Mouse (Mus musculus) CH12.LX (cell line): ENCODE measurements around the gene Tnfrsf1a. TPM values are rescaled to one million over a fixed set of nuclear protein-coding genes. Genes with fewer than 3 reads are reported as not detected.

Experiments used
- DNase-seq: peaks from one replicate; pipeline ENCODE4 v3.0.0-alpha.2; 2013; ENCODE audit errors: extremely low read depth
- H3K27ac ChIP-seq: 2 replicates; pipeline ENCODE4 v1.5.1; 2012; ENCODE audit warnings: low read depth, mild to moderate bottlenecking, control low read depth, moderate library complexity; ENCODE audit not compliant: insufficient read depth
- H3K27me3 ChIP-seq: replicated peaks from 2 replicates; pipeline ENCODE3; 2012; ENCODE audit warnings: inconsistent platforms
- H3K36me3 ChIP-seq, 2 experiments: replicated peaks in 1 of 2; 2 replicates each; pipeline versions ENCODE3 to v1.6.1; 2012; ENCODE audit warnings: inconsistent platforms in 1 of 2, low read length in 1 of 2, mild to moderate bottlenecking in 1 of 2, mixed read lengths in 1 of 2, moderate library complexity in 1 of 2; ENCODE audit not compliant: control insufficient read depth in 1 of 2, insufficient read depth in 1 of 2
- H3K4me1 ChIP-seq, 2 experiments: 2 replicates each; pipeline ENCODE4 v1.6.1; 2012; ENCODE audit warnings: inconsistent platforms in 1 of 2, moderate library complexity in 1 of 2; ENCODE audit not compliant: insufficient read depth in 2 of 2, control insufficient read depth in 1 of 2
- H3K4me2 ChIP-seq: 2 replicates; pipeline ENCODE4 v1.6.1; 2012; ENCODE audit warnings: low read depth, mild to moderate bottlenecking, control low read depth; ENCODE audit not compliant: poor library complexity, insufficient read depth, severe bottlenecking
- H3K4me3 ChIP-seq, 3 experiments: fragments of 150-350 bp in 1 of 3; sonication (generic) in 1 of 3; replicated peaks in 1 of 3; 2 replicates each; pipeline versions ENCODE3 to v1.5.1; 2011 to 2012; ENCODE audit warnings: low read depth in 2 of 3, low read length in 2 of 3, mild to moderate bottlenecking in 2 of 3, moderate library complexity in 2 of 3, control low read depth in 1 of 3, improper control_type of control experiment in 1 of 3, inconsistent platforms in 1 of 3, mixed read lengths in 1 of 3; ENCODE audit not compliant: poor library complexity in 1 of 3
- H3K79me2 ChIP-seq: replicated peaks from 2 replicates; pipeline ENCODE4 v1.6.1; 2012; ENCODE audit warnings: mild to moderate bottlenecking, moderate library complexity; ENCODE audit not compliant: control insufficient read depth, poor library complexity, insufficient read depth, severe bottlenecking; ENCODE audit errors: extremely low read depth
- H3K9ac ChIP-seq: 2 replicates; pipeline ENCODE4 v1.6.1; 2012; ENCODE audit warnings: low read depth, mild to moderate bottlenecking, control low read depth, moderate library complexity; ENCODE audit not compliant: insufficient read depth
- H3K9me3 ChIP-seq: replicated peaks from 2 replicates; pipeline ENCODE3; 2012; ENCODE audit warnings: low read length, inconsistent platforms, mixed read lengths
- BHLHE40 ChIP-seq: IDR thresholded peaks from 2 replicates; pipeline ENCODE4 v1.6.1; 2011; ENCODE audit warnings: mild to moderate bottlenecking, low read depth, low read length, improper control_type of control experiment
- CHD1 ChIP-seq: IDR thresholded peaks from 2 replicates; pipeline ENCODE4 v1.6.1; 2012; ENCODE audit warnings: low read depth, low read length, improper control_type of control experiment, inconsistent platforms
- CTCF ChIP-seq, 2 experiments: IDR thresholded peaks in 1 of 2; conservative IDR thresholded peaks in 1 of 2; 2 replicates each; pipeline ENCODE4 v1.5.1; 2011 to 2012; ENCODE audit warnings: low read depth in 2 of 2, low read length in 2 of 2, improper control_type of control experiment in 1 of 2, inconsistent platforms in 1 of 2, mild to moderate bottlenecking in 1 of 2, moderate library complexity in 1 of 2
- HCFC1 ChIP-seq: IDR thresholded peaks from 2 replicates; pipeline ENCODE4 v1.6.1; 2012; ENCODE audit warnings: low read depth, mild to moderate bottlenecking, inconsistent platforms, low read length, improper control_type of control experiment
- IRF4 ChIP-seq: IDR thresholded peaks from 2 replicates; pipeline ENCODE4 v1.6.1; 2014; ENCODE audit warnings: low read depth, mild to moderate bottlenecking, inconsistent platforms, low read length, improper control_type of control experiment
- MAX ChIP-seq: IDR thresholded peaks from 2 replicates; pipeline ENCODE4 v1.6.1; 2011; ENCODE audit warnings: low read length, improper control_type of control experiment
- MXI1 ChIP-seq: IDR thresholded peaks from 2 replicates; pipeline ENCODE4 v1.6.1; 2011; ENCODE audit warnings: mild to moderate bottlenecking, low read depth, low read length, improper control_type of control experiment
- NELFE ChIP-seq: IDR thresholded peaks from 2 replicates; pipeline ENCODE4 v1.6.1; 2011; ENCODE audit warnings: low read depth, low read length, improper control_type of control experiment
- NRF1 ChIP-seq: IDR thresholded peaks from 2 replicates; pipeline ENCODE4 v1.6.1; 2014; ENCODE audit warnings: low read depth, mild to moderate bottlenecking, inconsistent platforms, low read length, improper control_type of control experiment, moderate library complexity
- PAX5 ChIP-seq: IDR thresholded peaks from 2 replicates; pipeline ENCODE4 v1.6.1; 2012; ENCODE audit warnings: low read length, inconsistent platforms, mixed read lengths
- ZC3H11A ChIP-seq: IDR thresholded peaks from 2 replicates; pipeline ENCODE4 v1.6.1; 2012; ENCODE audit warnings: low read depth, mild to moderate bottlenecking, inconsistent platforms, low read length, improper control_type of control experiment
- ZMIZ1 ChIP-seq: IDR thresholded peaks from 2 replicates; pipeline ENCODE4 v1.6.1; 2012; ENCODE audit warnings: low read depth, mild to moderate bottlenecking, inconsistent platforms, low read length, improper control_type of control experiment
- ZNF384 ChIP-seq: IDR thresholded peaks from 2 replicates; pipeline ENCODE4 v1.6.1; 2012; ENCODE audit warnings: low read depth, low read length, improper control_type of control experiment, inconsistent platforms
- dilution Hi-C: fragments of 300-500 bp; cut with MboI; formaldehyde crosslinking; loops from 2 replicates; pipeline ENCODE4 v1.14.3; 2020; ENCODE audit warnings: low sequenced_read_pairs; ENCODE audit not compliant: extremely low pct_unique_long_range_greater_than_20kb, extremely low pct_ligation_motif_present
- in situ Hi-C: fragments of 300-500 bp; cut with MboI; formaldehyde crosslinking; loops from 3 replicates; pipeline ENCODE4 v1.14.3; 2019; ENCODE audit warnings: low sequenced_read_pairs, low pct_ligation_motif_present, low pct_unique_long_range_greater_than_20kb, mixed read lengths
- polyA plus RNA-seq: library from polyadenylated mRNA; unstranded; fragments of >175 nt; gene quantifications from 2 replicates; pipeline ENCODE4 v1.2.1, GENCODE M21; 2012; ENCODE audit warnings: low read depth; ENCODE audit not compliant: insufficient read length
- total RNA-seq, 2 experiments: library from RNA; depleted of rRNA; stranded (reverse); fragments of 300-350 nt in 1 of 2; fragments of >200 nt in 1 of 2; gene quantifications; 2 replicates each; pipeline ENCODE4 v1.2.3; 2012 to 2014

The Tnfrsf1a gene
- total and polyA plus RNA-seq, 3 experiments, result 0.13 TPM; not detected in 2

DNA sequence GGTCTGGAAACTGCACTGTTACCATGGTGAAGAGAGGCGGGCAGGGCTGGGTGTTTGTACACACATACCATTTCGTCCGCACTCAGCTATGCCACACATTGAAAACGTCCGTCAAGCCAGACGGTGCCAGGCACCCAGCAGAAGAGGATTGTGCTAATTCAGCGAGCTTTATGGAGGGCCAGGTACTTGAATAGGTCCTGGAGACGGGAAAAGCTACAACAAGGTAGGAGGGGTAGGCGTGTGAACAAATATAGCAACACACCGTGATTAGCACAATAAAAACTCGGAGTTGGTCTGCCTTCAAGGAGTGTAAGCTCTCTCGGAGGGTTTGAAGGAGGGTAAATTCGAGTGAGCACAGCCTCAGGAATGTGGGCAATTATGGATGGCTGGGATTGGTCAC is 26.4 kb upstream of the Tnfrsf1a start:
- no peaks in the 10 kb centered on the region for H3K9me3 ChIP-seq
- no peak for TF ChIP-seq PAX5
- no peak for TF ChIP-seq MAX
- no peak for TF ChIP-seq ZNF384
- no peak for TF ChIP-seq CTCF (conservative IDR thresholded peaks at IDR 0.05 in 1 of 2, IDR thresholded peaks at IDR 0.05 in 1 of 2; ENCODE audit: low read depth in 2 of 2, low read length in 2 of 2)
- TF ChIP-seq CHD1, result no peak
- no peak for TF ChIP-seq BHLHE40
- no peak for TF ChIP-seq ZMIZ1
- DNase-seq, result no peak
- H3K27me3 ChIP-seq, result peaks cover 98% of the 10 kb centered on the region
- H3K4me1 ChIP-seq, result no peaks in the 10 kb centered on the region
- in situ Hi-C loops (no loop called here), dilution Hi-C loops (no loop called here)
- no peak overlapping the region for H3K9ac ChIP-seq
- H3K27ac ChIP-seq, result no peak overlapping the region
- no peaks in the 10 kb centered on the region for H3K79me2 ChIP-seq
- H3K4me3 ChIP-seq, result no peak overlapping the region
- no peak overlapping the region for H3K4me2 ChIP-seq
- H3K36me3 ChIP-seq, result no peaks in the 10 kb centered on the region

- in situ Hi-C loops, result no loop called here
Observed at GRCm38 (mm10) chr6:125323547-125323946, 25.6 kb upstream of the Tnfrsf1a start.

GRCm38 (mm10) chr6:125325337-125325736 is 23.8 kb upstream of the Tnfrsf1a start:
- TF ChIP-seq MXI1, result no peak
- no peak for TF ChIP-seq HCFC1
- TF ChIP-seq NELFE, result no peak
- no peaks in the 10 kb centered on the region for H3K36me3 ChIP-seq
- dilution Hi-C loops, result no loop called here
- no peak overlapping the region for H3K4me2 ChIP-seq
- peaks cover 93% of the 10 kb centered on the region for H3K27me3 ChIP-seq
- H3K9me3 ChIP-seq, result no peaks in the 10 kb centered on the region
- H3K79me2 ChIP-seq, result no peaks in the 10 kb centered on the region
- H3K9ac ChIP-seq, result no peak overlapping the region
- H3K27ac ChIP-seq, result no peak overlapping the region
- in situ Hi-C loops, result no loop called here
- no peak overlapping the region for H3K4me3 ChIP-seq
- no peaks in the 10 kb centered on the region for H3K4me1 ChIP-seq
- DNase-seq, result no peak

More at GRCm38 (mm10) chr6:125323547-125323946, 25.6 kb upstream of the Tnfrsf1a start:
- no peak for DNase-seq
- no peak for TF ChIP-seq MXI1
- no peak for TF ChIP-seq ZC3H11A
- TF ChIP-seq NRF1, result no peak
- no peak for TF ChIP-seq CHD1
- no peak for TF ChIP-seq IRF4
- TF ChIP-seq, all 38 proteins: peak for 0
- H3K4me1 ChIP-seq, result no peaks in the 10 kb centered on the region
- H3K4me2 ChIP-seq, result no peak overlapping the region
- dilution Hi-C loops, result no loop called here
- no peak overlapping the region for H3K27ac ChIP-seq
- no peak overlapping the region for H3K9ac ChIP-seq
- H3K4me3 ChIP-seq, result no peak overlapping the region
- H3K36me3 ChIP-seq, result no peaks in the 10 kb centered on the region
- H3K79me2 ChIP-seq, result no peaks in the 10 kb centered on the region
- H3K27me3 ChIP-seq, result peaks cover 98% of the 10 kb centered on the region
- no peaks in the 10 kb centered on the region for H3K9me3 ChIP-seq
